Mouse (Mus musculus): ENCODE measurements around the gene Vhl.

DNA sequence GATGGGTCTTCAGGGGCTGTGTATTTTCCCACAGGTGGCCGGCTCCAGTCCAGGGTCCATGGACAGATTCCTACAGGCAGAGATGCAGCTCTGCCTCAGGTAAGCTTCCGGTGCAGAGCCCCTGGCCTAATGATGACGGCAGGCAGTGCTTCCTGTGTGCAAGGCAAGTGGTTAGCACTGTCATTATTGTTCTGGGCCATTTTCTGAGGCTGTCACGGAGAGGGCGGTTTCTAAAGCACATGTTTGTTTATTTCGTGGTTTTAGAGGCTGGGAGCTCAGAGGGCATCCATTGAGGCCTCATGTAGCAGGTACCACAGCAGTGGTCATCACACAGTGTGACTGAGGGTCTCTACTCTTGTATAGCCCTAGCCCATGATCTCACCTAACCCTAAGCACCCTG is 49.2 kb downstream of the Vhl start:
- TF ChIP-seq CTCF (IDR thresholded peaks at IDR 0.05; ENCODE audit: control insufficient read depth, insufficient read depth, insufficient read length): no peak
- TF ChIP-seq USF1 (IDR thresholded peaks at IDR 0.05; ENCODE audit: low read depth): no peak
- no peak for TF ChIP-seq FOSL1 (IDR thresholded peaks at IDR 0.05; ENCODE audit: insufficient read depth, low read length, poor library complexity, severe bottlenecking)
- no peak for TF ChIP-seq MYOG (IDR thresholded peaks at IDR 0.05; ENCODE audit: control insufficient read depth, extremely low read depth, insufficient read length)
- no peak for TF ChIP-seq MAX (IDR thresholded peaks at IDR 0.05)
- TF ChIP-seq CEBPB (IDR thresholded peaks at IDR 0.05; ENCODE audit: low read depth): no peak
